Mouse (Mus musculus) left cerebral cortex, postnatal 36 days (tissue): ENCODE results near the gene Asns. TPM values are rescaled to one million over a fixed set of nuclear protein-coding genes. Genes with fewer than 3 reads are reported as not detected.
A peak's percentile ranks its signal among the peaks of the same experiment; 100 is the strongest.

Source experiments
- DNase-seq, 2 experiments: peaks; one replicate each; pipeline ENCODE4 v3.0.0; 2021 to 2022; ENCODE audit warnings: low spot score in 2 of 2, mixed read lengths in 1 of 2
- intact Hi-C: fragments of 180-260 bp; cut with DNase I; formaldehyde crosslinking; loops from one replicate; pipeline ENCODE4 v1.15.1; 2025
- total RNA-seq, 2 experiments: library from RNA; stranded (reverse); gene quantifications; 2 replicates each; pipeline ENCODE4 v1.2.3; 2021

Asns gene
- total RNA-seq, result 100 to 1,000 TPM in 1 of 2 experiments, 10 to 100 TPM in 1; 92.1 to 107 TPM

DNA sequence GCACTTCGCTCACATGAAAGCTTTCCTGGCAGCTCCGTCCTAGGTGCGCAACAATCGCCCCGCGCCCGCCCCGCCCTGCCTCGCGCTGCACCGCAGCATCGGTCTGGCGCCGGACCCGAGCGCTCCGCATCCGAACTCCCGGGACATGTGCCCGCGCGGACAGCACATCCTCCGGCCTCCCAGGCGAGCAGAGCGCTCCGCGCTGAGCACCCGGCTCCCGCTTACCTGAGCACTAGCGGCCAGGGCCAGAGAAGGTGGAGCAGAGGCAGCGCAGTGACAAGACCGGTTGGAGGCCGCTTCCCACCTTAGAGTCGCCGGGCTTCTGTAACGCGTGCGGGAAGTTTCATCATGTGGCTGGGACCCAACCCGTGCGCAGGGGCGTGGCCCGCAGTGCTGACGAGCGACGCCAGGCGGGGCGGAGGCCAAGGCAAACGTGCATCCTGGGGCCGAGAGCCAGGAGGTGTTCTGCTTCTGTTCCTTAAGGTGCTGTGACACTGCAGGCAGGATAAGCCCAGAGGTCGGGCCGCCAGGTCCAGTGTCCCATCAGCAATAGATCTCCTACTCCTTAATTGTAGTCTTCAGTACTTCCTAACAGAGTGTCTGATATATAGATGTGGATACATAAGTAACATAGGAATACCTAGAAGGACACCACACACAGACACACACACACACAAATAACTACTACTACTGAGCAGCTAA, at the start of gene Asns:
TSS of gene Asns (minus strand) at position 371 of the 702 bp plus-strand sequence.
- intact Hi-C loops, result no loop called here
- DNase-seq, result peak; percentile 87 to 91

DNA sequence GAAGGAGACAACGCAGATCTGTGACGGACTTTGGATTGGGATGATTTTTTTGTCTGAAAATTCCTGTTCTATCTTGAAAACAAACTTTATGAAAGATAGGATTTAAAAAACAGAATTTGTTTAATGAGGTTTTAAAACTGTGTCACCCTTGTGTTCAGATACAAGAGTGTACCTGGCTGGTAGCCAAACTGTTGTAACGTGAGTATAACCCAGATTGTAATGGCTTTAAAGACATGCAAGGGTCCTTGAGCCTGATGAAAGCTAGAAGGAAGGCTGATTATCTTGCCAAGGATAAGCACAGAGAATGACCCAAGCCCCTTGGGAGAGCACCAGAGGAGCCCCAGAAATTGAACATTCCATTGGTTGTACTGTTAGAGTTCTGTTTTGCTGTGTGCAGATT, 48.7 kb upstream of the Asns start:
- no peak for DNase-seq
- intact Hi-C loops, result no loop called here

- intact Hi-C loops, result no loop called here
- no peak for DNase-seq
Measured at GRCm38 (mm10) chr6:7737842-7738241, 44.8 kb upstream of the Asns start.

- intact Hi-C loops, result loop anchor here (2.0 to 5.0 kb wide), 3 partner anchors 249 to 456 kb away; no protein-coding TSS in a partner anchor
- DNase-seq, result peak; percentile 72 to 79
Measured at GRCm38 (mm10) chr6:7732754-7733708, 40.0 kb upstream of the Asns start.

DNA sequence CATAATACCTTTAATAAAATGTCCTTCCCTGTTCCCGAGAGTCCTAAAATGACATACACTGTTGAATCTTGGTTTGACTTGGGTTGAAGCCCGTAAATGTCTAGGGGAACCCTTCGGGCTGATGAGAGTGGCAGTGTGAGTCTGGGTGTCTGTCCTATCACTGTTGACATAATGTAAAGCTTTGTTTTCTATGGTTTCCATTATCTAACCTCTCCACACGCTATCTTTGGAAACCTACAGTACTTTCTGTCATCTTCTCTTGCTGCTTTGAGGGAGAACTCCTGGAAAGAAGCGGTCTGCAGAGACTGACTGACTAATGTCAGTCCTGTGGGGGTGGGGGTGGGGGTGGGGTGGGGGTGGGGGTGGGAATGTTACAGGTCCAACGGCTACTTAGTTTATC, 39.0 kb upstream of the Asns start:
- no peak for DNase-seq
- intact Hi-C loops, result loop anchor here (2.0 to 5.0 kb wide), 3 partner anchors 250 to 457 kb away; no protein-coding TSS in a partner anchor

DNA sequence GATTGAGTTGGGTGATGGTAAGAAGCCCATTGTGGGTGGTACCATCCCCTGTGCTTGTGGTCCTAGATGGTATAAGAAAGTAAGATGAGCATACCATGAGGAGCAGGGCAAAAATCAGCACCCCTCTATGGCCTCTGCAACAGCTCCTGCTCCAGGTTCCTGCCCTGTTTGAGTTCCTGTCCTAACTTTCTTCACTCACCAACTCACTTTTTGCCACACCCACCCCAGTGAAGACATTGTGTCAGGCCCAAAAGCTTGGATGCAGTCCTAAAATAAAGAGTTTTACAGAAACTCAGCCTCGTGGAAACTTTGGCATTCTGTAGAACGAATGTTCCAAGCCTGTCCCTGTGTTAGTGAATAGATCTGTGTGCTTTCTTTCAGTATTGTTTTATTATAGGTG, 36.1 kb upstream of the Asns start:
- intact Hi-C loops, result no loop called here
- DNase-seq, result no peak

GRCm38 (mm10) chr6:7728241-7728640, 35.2 kb upstream of the Asns start:
- no peak for DNase-seq
- intact Hi-C loops, result no loop called here

DNA sequence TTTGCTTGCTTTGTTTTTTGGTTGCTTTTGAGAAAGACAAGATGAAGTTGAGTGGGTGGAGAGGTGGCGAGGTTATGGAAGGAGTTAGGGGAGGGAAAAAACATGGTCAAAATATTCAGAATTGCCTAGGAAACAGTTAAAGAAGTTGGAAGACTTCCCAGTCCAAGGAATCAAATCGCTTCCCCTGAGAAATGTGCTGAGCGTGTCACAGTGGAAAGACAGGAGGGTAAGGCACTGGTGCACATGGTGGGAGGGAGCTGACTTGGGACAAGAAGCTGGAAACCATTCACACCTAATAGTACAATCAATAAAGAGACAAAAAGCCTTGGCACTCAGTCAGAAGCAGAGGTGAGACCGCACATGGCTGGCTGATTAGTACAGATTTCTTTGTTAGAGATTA, 23.2 kb upstream of the Asns start:
- intact Hi-C loops, result no loop called here
- DNase-seq, result no peak

- no peak for DNase-seq
- intact Hi-C loops, result no loop called here
Measured at GRCm38 (mm10) chr6:7714230-7714629, 21.2 kb upstream of the Asns start.

GRCm38 (mm10) chr6:7711837-7712330, 18.8 kb upstream of the Asns start:
- no peak for DNase-seq
- intact Hi-C loops, result no loop called here

GRCm38 (mm10) chr6:7708246-7708645, 15.2 kb upstream of the Asns start:
- intact Hi-C loops, result no loop called here
- no peak for DNase-seq

- intact Hi-C loops, result no loop called here
Measured at GRCm38 (mm10) chr6:7706796-7707195, 13.7 kb upstream of the Asns start.

GRCm38 (mm10) chr6:7697999-7698699, 5.1 kb upstream of the Asns start:
- no peak for DNase-seq
- intact Hi-C loops, result no loop called here

More at GRCm38 (mm10) chr6:7706796-7707195, 13.7 kb upstream of the Asns start:
- no peak for DNase-seq

DNA sequence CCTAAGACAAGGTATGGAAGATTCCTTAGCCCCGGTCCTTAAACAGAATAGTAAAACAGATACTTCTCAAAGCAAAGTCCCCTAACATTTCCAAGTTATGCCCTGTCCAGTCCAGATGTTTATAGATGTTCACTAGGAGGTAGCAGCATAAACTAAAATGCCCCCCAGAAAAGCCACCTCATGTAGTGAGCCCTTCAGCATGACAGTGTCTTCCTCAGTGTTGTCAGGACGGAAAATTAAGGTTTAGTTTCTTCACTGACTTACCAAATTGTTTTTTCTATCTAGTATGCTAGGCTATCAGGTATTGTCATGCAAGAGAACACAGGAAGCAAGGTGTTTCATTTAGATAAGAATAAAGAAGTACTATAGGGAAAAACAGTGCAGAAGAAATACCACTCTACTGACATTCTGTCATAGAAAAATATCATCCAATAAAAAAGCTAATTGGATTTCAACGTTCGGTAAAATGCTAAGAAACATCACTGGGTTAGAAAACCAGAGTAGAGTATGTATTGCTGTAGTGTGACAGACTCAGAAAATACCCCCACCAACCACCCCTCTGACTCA, 4.1 kb upstream of the Asns start:
- intact Hi-C loops, result no loop called here
- DNase-seq, result no peak

DNA sequence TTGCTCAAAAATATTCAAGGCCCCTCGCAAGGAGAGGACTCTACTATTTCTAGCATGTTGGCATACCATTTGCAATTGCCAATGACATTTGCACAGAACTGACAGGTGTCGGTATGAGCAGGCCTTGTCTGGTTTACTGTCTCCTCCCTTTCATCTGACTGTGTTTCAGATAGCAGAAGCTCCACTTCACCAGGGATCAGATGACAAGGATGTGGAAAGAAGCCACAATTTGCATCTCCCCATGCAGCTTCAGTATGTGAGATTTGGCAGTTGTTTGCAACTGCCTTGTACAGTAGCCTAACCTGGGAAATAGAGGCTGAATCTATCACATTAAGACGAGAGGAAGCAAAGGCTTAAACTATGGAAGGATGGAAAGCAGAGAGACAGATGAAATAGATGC, 3.6 kb upstream of the Asns start:
- DNase-seq, result no peak
- intact Hi-C loops, result no loop called here

DNA sequence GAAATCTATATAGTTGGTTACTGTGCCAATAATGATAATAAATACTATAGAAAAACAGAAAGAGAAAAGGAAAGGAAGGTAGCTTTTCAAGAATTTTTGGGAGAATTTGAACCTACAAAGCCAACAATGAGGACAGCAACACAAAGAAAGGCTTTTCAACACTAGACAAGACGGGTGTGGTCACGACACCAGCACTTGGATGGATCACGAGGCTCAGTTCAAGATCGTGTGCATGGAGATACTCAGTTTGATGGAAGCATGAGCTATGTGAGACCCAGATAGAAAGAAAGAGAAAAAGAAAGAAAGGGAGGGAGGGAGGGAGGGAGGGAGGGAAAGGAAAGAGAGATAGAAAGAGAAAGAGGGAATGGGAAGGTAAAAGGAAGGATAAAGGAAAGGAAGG, 2.8 kb upstream of the Asns start:
- DNase-seq, result no peak
- intact Hi-C loops, result no loop called here

- no peak for DNase-seq
- intact Hi-C loops, result no loop called here
Measured at GRCm38 (mm10) chr6:7693666-7694065, 612 bp upstream of the Asns start.

DNA sequence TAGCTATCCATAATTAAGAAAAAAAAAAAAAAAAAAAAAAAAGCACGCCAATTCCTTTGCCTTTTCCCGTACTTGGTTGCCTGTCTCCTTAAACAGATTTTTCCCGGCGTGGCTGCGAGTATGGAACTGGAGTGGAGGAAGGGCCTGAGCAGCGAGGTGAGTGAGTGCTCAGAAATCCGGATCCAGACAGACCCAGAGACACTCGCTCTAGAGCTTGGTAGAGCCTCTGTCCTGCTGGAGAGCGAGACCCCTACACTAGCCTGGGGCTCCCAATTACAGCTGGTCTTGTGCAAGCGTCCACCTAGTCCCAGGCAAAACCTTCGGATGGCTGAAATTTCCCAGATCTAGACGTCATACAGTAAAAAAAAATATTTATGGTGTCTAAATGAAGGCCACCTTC, 603 bp downstream of the Asns start:
- intact Hi-C loops, result no loop called here
- DNase-seq, result peak; percentile 22 to 39

- intact Hi-C loops, result no loop called here
- DNase-seq, result no peak
Measured at GRCm38 (mm10) chr6:7692037-7692436, 1.0 kb downstream of the Asns start.

GRCm38 (mm10) chr6:7690456-7690855, 2.6 kb downstream of the Asns start:
- DNase-seq, result no peak
- intact Hi-C loops, result no loop called here
